Mouse (Mus musculus) cortical plate, adult 2 months (tissue): ENCODE measurements at regions not wholly inside any gene's neighbourhood (a gene's known extent, or its start where the extent isn't known, plus 50 kb on each side); places are given as distances from the start of the nearest gene placed in this dataset.

Experiments
- H3K27ac ChIP-seq: fragments of 200-500 bp; 2 replicates; pipeline ENCODE4 v1.5.1; 2012; ENCODE audit warnings: low read length, control low read depth, inconsistent platforms; ENCODE audit not compliant: insufficient read depth
- H3K4me1 ChIP-seq: fragments of 200-500 bp; 2 replicates; pipeline ENCODE4 v1.6.1; 2011; ENCODE audit warnings: low read length; ENCODE audit not compliant: control insufficient read depth, insufficient read depth
- H3K4me3 ChIP-seq: fragments of 200-500 bp; 2 replicates; pipeline ENCODE4 v1.5.1; 2011; ENCODE audit warnings: mild to moderate bottlenecking, low read length, control low read depth; ENCODE audit not compliant: insufficient read depth
- CTCF ChIP-seq: fragments of 200-500 bp; IDR thresholded peaks from 2 replicates; pipeline ENCODE4 v1.5.1; 2011; ENCODE audit warnings: mild to moderate bottlenecking, control low read depth, low read length; ENCODE audit not compliant: insufficient read depth; ENCODE audit errors: extremely low read depth
- POLR2A ChIP-seq: fragments of 200-500 bp; IDR thresholded peaks from 2 replicates; pipeline ENCODE4 v1.6.1; 2011; ENCODE audit warnings: mild to moderate bottlenecking, low read length, control low read depth; ENCODE audit not compliant: insufficient read depth; ENCODE audit errors: extremely low read depth

DNA sequence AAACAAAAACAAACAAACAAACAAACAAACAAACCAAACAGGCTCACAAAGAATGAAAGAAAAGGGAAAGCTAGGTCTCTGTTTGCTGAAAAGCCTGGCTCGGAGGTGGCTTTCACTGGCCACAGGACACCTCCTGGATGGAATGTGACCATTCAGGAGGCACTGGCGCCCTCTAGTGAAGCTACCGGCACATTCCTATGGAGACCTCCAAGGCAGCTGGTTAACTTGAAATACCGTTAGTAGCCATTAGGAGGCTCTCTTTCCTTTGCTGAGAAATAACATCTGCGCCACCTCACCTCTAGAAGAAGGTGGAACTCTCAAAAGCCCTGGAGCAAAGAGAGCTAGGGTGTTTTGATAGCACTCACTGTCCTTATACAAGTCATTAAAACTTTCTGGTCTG, 279.8 kb downstream of the Drd1 start:
- Histone ChIP-seq H3K4me3 (no peak overlapping the region), H3K4me1 (no peaks in the 10 kb centered on the region), H3K27ac (no peak overlapping the region)
- TF ChIP-seq CTCF, result peak; percentile 45
- TF ChIP-seq POLR2A, result no peak

DNA sequence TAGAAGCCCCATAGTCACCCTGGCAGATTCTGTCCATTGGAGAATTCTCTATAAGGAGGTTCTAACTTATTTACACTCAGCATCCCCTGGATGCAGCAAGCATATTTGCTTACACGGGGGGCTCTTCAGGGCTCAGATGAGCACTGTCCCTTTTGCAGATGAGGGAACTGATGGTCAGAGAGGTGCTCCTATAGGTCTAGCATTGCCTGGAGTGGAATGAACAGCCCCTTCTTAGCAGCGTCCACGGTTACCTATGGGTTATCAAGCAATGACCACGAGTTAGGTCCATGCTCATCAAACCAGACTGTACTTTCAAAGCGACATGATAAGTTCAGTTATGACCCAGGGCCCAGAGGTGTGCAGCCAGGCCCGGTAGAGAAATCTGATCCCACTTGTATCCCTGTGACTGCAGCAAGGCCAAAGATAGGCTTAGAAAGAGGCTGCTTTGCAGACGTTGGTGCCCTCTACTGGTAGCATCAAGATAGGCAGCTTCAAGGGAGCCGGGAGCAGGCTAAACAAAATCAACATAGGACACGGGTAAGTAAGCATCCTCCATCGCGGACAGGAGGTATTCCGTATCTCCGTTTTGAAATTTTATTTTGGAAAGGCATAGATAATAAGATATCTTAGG, 290.8 kb downstream of the Drd1 start:
- TF ChIP-seq POLR2A (no peak), CTCF (peak; percentile 93)
- no peaks in the 10 kb centered on the region for H3K4me1 ChIP-seq

DNA sequence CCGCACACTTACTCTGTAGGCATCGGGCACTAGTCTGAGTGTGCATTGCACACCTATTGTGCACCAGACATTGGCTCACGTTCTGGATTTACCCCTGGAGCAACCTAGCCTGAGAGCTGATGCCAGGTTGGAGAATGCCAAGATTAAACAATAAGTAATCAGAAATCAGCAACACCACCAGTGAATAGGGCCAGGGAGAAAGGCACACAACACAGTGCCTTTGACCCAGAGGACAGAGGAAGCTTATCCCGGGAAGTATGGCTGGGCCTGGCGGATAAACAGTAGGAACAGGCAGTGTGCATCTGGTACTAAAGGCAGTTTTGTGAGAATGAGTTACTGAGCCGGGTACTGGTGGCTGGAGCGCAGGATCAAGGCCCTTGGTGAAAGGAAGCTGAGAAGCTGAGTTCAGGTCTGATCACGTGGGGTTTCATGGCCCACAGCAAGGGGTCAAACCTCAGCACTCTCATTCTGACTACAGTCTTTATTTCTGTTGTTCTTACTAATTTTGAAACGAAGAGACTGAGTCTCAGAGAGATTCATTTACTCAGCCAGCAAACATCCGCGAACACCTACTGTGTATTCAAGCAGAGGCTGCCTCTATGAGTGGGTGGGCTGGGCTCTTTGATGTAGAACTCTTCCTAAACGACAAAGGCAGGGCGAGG, 284.8 kb upstream of the Msx2 start:
- no peak overlapping the region for H3K27ac ChIP-seq
- TF ChIP-seq CTCF (no peak), POLR2A (no peak)

More for the DNA sequence above, 290.8 kb downstream of the Drd1 start:
- Histone ChIP-seq H3K4me3 (no peak overlapping the region), H3K27ac (no peak overlapping the region)

DNA sequence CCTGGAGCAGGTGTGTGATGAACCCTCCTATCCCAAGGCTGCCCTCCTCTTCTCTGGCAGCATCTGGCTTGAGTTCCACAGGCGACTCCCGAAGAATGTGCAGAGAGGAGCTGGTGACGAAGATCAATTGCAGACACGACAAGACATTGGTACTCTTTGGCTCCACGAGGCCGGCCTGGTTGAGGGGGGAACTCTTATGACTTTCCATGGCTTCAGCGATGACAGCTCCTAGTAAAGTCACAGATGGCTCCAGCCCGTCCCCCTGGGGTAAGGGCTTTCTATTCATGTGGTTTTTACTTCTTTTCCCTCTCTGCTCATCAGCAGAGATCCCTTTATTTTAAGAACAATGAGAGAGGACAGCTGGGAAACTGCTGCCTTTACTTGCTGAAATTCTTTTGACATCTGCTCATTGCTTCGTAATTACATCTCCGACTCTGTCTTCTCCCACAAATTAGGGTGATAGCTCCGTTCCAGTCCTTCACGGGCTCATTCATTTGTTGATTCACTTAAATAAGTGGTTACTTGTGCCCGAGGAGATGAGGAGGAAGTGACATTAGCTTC, 284.2 kb upstream of the Msx2 start:
- Histone ChIP-seq H3K4me1 (no peaks in the 10 kb centered on the region), H3K27ac (no peak overlapping the region), H3K4me3 (no peak overlapping the region)
- TF ChIP-seq POLR2A (no peak), CTCF (no peak)

More for the DNA sequence above, 284.8 kb upstream of the Msx2 start:
- no peaks in the 10 kb centered on the region for H3K4me1 ChIP-seq
- no peak overlapping the region for H3K4me3 ChIP-seq

DNA sequence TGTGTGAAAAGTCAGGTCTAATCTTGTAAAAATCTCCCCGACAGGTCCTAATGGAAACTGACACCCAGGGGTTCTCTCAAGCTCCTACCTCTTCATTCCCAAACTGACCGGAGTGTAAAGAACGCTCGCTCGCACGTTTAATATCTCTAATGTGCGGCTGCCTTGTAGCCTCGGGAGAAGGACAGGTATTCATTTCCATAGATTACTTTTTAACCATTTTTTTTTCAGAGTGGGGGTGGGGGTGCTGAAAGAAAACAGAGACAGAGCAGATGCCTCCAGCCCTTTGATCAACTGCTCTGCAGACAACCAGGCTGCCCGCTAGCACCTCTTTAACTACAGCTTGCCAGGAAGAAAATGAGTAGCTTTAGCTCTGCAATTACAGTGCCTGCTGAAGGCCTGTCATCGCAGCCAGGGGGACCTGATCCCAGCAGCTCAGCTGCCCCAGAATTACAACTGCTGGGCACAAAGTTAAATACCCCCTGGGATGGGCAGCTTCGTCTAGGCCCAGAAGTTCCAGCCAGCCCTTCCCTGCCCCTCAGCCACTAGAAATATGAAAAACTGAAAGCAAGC, 282.3 kb upstream of the Msx2 start:
- TF ChIP-seq CTCF, result no peak
- TF ChIP-seq POLR2A, result no peak
- Histone ChIP-seq H3K27ac (no peak overlapping the region), H3K4me1 (no peaks in the 10 kb centered on the region)

DNA sequence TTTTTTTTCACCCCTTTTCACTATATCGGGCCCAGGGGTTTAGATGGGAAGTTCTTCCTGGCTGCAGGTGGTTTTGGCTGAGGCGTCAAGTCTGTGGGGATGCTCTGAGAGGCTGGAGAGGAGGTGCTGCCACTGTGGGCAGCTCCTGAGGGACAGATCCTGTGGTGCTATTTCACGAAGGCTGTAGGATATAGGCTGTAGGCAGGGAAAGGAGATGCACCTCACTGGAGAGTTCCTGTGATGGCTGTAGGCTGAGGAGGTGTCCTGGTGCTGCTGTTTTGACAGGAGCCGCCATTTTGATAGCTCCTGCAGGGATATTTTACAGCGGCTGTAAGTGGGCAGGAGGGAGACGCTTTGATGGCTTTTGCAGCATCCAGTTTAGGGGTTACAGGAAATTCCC, 280.2 kb upstream of the Msx2 start:
- H3K4me1 ChIP-seq, result no peaks in the 10 kb centered on the region
- no peak for TF ChIP-seq POLR2A
- TF ChIP-seq CTCF, result no peak
- H3K4me3 ChIP-seq, result no peak overlapping the region
- H3K27ac ChIP-seq, result no peak overlapping the region

More for the DNA sequence above, 282.3 kb upstream of the Msx2 start:
- no peak overlapping the region for H3K4me3 ChIP-seq

DNA sequence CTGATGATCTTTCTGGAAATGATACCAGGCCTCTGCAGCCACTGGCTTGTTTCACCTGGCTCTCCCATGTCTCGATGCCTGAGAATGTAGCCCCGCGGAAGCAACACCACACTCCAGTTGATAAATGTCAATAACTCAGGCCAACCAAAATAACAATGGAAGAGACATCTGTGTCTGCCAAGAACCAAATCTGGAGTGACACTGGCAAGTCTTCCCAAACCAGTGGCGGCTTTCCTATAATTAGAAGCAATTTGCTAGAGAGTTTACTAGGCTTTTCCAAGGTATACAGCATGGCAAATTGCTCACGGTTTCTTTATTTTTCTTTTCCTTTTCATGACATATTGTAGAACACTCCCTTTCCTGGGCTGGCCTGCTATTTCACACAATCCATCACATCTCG, 268.1 kb upstream of the Msx2 start:
- no peak overlapping the region for H3K27ac ChIP-seq
- TF ChIP-seq POLR2A (no peak), CTCF (no peak)
- no peak overlapping the region for H3K4me3 ChIP-seq
- no peaks in the 10 kb centered on the region for H3K4me1 ChIP-seq

DNA sequence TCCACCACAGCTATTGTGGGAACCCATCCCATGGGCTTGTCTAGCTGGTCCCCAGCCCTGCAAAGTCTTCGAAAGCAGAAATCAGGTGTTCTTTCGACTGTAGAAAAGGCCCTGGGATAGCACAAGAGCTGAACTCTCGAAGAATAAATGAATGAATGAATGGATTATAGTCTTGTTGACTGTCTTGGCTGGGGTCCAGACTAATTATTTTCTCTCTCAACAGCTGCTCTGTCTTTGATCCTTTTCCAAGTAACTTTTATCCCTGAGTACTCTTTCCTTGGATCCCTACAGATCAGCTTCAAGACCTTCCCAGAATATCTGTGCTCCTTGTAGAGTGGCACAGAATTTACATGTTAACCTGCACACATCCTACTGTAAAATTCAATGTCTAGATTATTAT, 266.3 kb upstream of the Msx2 start:
- Histone ChIP-seq H3K4me1 (no peaks in the 10 kb centered on the region), H3K4me3 (no peak overlapping the region), H3K27ac (no peak overlapping the region)
- TF ChIP-seq POLR2A (no peak), CTCF (no peak)

DNA sequence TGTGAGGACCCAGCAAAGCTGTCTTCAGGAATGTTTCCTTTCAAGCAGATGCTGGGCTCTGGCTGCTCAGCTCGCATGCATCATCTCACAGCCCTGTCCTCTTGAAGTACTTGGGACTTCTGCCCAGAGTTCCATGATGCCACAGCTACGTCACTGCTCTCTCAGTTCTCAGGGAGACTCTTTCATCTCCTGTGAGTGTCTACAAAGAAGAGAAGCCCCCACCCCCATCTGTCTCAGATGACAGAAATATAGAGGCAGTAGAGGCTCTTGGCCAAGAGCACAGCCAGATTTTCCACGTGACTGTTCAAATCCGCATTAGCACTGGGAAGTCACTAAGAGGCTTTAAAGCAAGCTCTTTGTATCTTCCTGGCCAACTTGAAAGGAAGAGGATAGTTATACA, 262.1 kb upstream of the Msx2 start:
- H3K27ac ChIP-seq, result no peak overlapping the region
- H3K4me3 ChIP-seq, result no peak overlapping the region
- H3K4me1 ChIP-seq, result no peaks in the 10 kb centered on the region
- TF ChIP-seq CTCF (no peak), POLR2A (no peak)
